Mouse (Mus musculus) heart, postnatal 36 days (tissue): ENCODE measurements around the gene Xndc1. TPM values are rescaled to one million over a fixed set of nuclear protein-coding genes. Genes with fewer than 3 reads are reported as not detected.
A peak's percentile ranks its signal among the peaks of the same experiment; 100 is the strongest.

Experiments
- DNase-seq, 2 experiments: peaks; one replicate each; pipeline ENCODE4 v3.0.0; 2021 to 2022
- intact Hi-C: fragments of 180-260 bp; cut with DNase I; formaldehyde crosslinking; loops from one replicate; pipeline ENCODE4 v1.15.1; 2025
- total RNA-seq, 2 experiments: library from RNA; stranded (reverse); gene quantifications; 2 replicates each; pipeline ENCODE4 v1.2.3; 2021

Xndc1 gene
- total RNA-seq, 2 experiments from 2014 or later, result 5.6 to 8.2 TPM

GRCm38 (mm10) chr7:102078517-102078916 lies 13.2 kb downstream of the Xndc1 start:
- intact Hi-C loops, result loop anchor here (2.0 to 5.0 kb wide), 2 partner anchors 80 to 421 kb away; no protein-coding TSS in a partner anchor
- peak; percentile 11 to 24 for DNase-seq

- intact Hi-C loops, result no loop called here
Observed at GRCm38 (mm10) chr7:102080311-102080710, 15.0 kb downstream of the Xndc1 start.

GRCm38 (mm10) chr7:102081784-102082183 lies 16.5 kb downstream of the Xndc1 start:
- DNase-seq, result no peak
- intact Hi-C loops, result no loop called here

More at GRCm38 (mm10) chr7:102080311-102080710, 15.0 kb downstream of the Xndc1 start:
- no peak for DNase-seq

- no peak for DNase-seq
- intact Hi-C loops, result no loop called here
Observed at GRCm38 (mm10) chr7:102082816-102083215, 17.5 kb downstream of the Xndc1 start, which contains the start of gene Trpc2. TSS of gene Trpc2 (plus strand) at chr7:102083116.

GRCm38 (mm10) chr7:102084041-102084696 lies 18.9 kb downstream of the Xndc1 start:
- intact Hi-C loops, result no loop called here

GRCm38 (mm10) chr7:102087336-102087735 lies 22.0 kb downstream of the Xndc1 start:
- DNase-seq, result no peak
- intact Hi-C loops, result no loop called here

More at GRCm38 (mm10) chr7:102084041-102084696, 18.9 kb downstream of the Xndc1 start:
- no peak for DNase-seq

- DNase-seq, result peak; percentile 28 to 50
- intact Hi-C loops, result no loop called here
Observed at GRCm38 (mm10) chr7:102099760-102100661, 34.7 kb downstream of the Xndc1 start.

- no peak for DNase-seq
- intact Hi-C loops, result no loop called here
Observed at GRCm38 (mm10) chr7:102100868-102101267, 35.6 kb downstream of the Xndc1 start.

GRCm38 (mm10) chr7:102101487-102101886 lies 36.2 kb downstream of the Xndc1 start, which contains the start of gene Art1:
TSS of gene Art1 (plus strand) at chr7:102101743.
- DNase-seq, result peak; percentile 49
- intact Hi-C loops, result no loop called here

- peak in 1 of 2 experiments; percentile 37 for DNase-seq
- intact Hi-C loops, result no loop called here
Observed at GRCm38 (mm10) chr7:102102241-102102640, 36.9 kb downstream of the Xndc1 start.

- DNase-seq, result no peak
- intact Hi-C loops, result no loop called here
Observed at GRCm38 (mm10) chr7:102102696-102103095, 37.4 kb downstream of the Xndc1 start.

GRCm38 (mm10) chr7:102103555-102103954 lies 38.2 kb downstream of the Xndc1 start:
- intact Hi-C loops, result no loop called here
- no peak for DNase-seq

- intact Hi-C loops, result no loop called here
- DNase-seq, result no peak
Observed at GRCm38 (mm10) chr7:102104126-102104525, 38.8 kb downstream of the Xndc1 start.

- intact Hi-C loops, result no loop called here
- DNase-seq, result peak; percentile 25 to 32
Observed at GRCm38 (mm10) chr7:102106700-102107141, 41.4 kb downstream of the Xndc1 start.

- intact Hi-C loops, result no loop called here
Observed at GRCm38 (mm10) chr7:102108206-102108605, 42.9 kb downstream of the Xndc1 start.

GRCm38 (mm10) chr7:102109171-102109570 lies 43.9 kb downstream of the Xndc1 start, which contains the start of gene Art5:
TSS of gene Art5 (minus strand) at chr7:102109489.
- intact Hi-C loops, result no loop called here
- no peak for DNase-seq

More at GRCm38 (mm10) chr7:102108206-102108605, 42.9 kb downstream of the Xndc1 start:
- no peak for DNase-seq

- intact Hi-C loops, result no loop called here
- no peak for DNase-seq
Observed at GRCm38 (mm10) chr7:102109746-102110145, 44.4 kb downstream of the Xndc1 start.

GRCm38 (mm10) chr7:102113151-102113729 lies 47.9 kb downstream of the Xndc1 start:
- no peak for DNase-seq
- intact Hi-C loops, result no loop called here

GRCm38 (mm10) chr7:102116579-102117331 lies 51.4 kb downstream of the Xndc1 start, which contains the start of gene Chrna10:
TSS of gene Chrna10 (minus strand) at chr7:102116828.
- no peak for DNase-seq
- intact Hi-C loops, result no loop called here

GRCm38 (mm10) chr7:102117382-102117781 lies 52.1 kb downstream of the Xndc1 start:
- intact Hi-C loops, result no loop called here
- no peak for DNase-seq
